Mouse (Mus musculus): ENCODE measurements around the gene Top2b.

- TF ChIP-seq CTCF (IDR thresholded peaks at IDR 0.05; ENCODE audit: control insufficient read depth, insufficient read depth, insufficient read length), result no peak
- TF ChIP-seq MYOD1 (IDR thresholded peaks at IDR 0.05; ENCODE audit: control insufficient read depth, insufficient read length, low read depth), result no peak
Observed at GRCm38 (mm10) chr14:16372761-16373160, 7.8 kb downstream of the Top2b start.
